19 mouse cellular contexts compared by ENCODE assay signal in genomic region chr6:141322961-141323360, GRCm38 (mm10).
"Had no signal": no experiment of that assay in that cellular context is flagged by ENCODE, and none has a peak within 500 bp of the region (broad histone marks: within the 10 kb centered on the region; RNA-seq: fewer than 3 reads in every experiment).

No protein-coding gene starts in this region.

- H3K9ac ChIP-seq: lung, embryonic 15.5 days; midbrain, embryonic 13.5 days; midbrain, embryonic 15.5 days; neural tube, embryonic 12.5 days had no signal

- H3K4me1 ChIP-seq: lung, embryonic 15.5 days; midbrain, embryonic 13.5 days; midbrain, embryonic 15.5 days; neural tube, embryonic 12.5 days had no signal

- H3K4me2 ChIP-seq: lung, embryonic 15.5 days; midbrain, embryonic 11.5 days; midbrain, embryonic 13.5 days; midbrain, embryonic 15.5 days; neural tube, embryonic 12.5 days had no signal

- H3K36me3 ChIP-seq: lung, embryonic 15.5 days; midbrain, embryonic 13.5 days; midbrain, embryonic 15.5 days; neural tube, embryonic 12.5 days had no signal

- DNase-seq: lung, adult 2 months; lung, postnatal 14 days; lung, postnatal 36 days; retina, postnatal 1 day; right cerebral cortex, adult 18-20 months; right cerebral cortex, postnatal 25 days; right cerebral cortex, postnatal 4 days; spleen, adult 18-20 months; thymus, adult 18-20 months; thymus, postnatal 14 days; thymus, postnatal 36 days had no signal

- H3K9me3 ChIP-seq: lung, embryonic 15.5 days; megakaryocyte, embryonic 14.5 days; midbrain, embryonic 13.5 days; midbrain, embryonic 15.5 days; neural tube, embryonic 12.5 days had no signal

- H3K27me3 ChIP-seq: lung, embryonic 15.5 days; megakaryocyte, embryonic 14.5 days; midbrain, embryonic 13.5 days; midbrain, embryonic 15.5 days; neural tube, embryonic 12.5 days had no signal

- H3K27ac ChIP-seq: lung, embryonic 15.5 days; macrophage; midbrain, embryonic 13.5 days; midbrain, embryonic 15.5 days; neural tube, embryonic 12.5 days had no signal

- H3K4me3 ChIP-seq: lung, embryonic 15.5 days; midbrain, embryonic 13.5 days; midbrain, embryonic 15.5 days; neural tube, embryonic 12.5 days had no signal

- ATAC-seq: lung, postnatal 0 days; midbrain, embryonic 13.5 days; midbrain, embryonic 15.5 days had no signal
